Mouse (Mus musculus) C2C12 (cell line): ENCODE data around the gene Prss32. TPM values are rescaled to one million over a fixed set of nuclear protein-coding genes. Genes with fewer than 3 reads are reported as not detected.

Experiments used
- H3K27me3 ChIP-seq: one replicate; pipeline ENCODE4 v1.6.1; 2011; ENCODE audit not compliant: control insufficient read depth, insufficient read depth, insufficient read length
- H3K36me3 ChIP-seq: one replicate; pipeline ENCODE4 v1.6.1; 2011; ENCODE audit not compliant: control insufficient read depth, insufficient read depth
- H3K4me3 ChIP-seq: one replicate; pipeline ENCODE4 v1.5.1; 2011; ENCODE audit warnings: mild to moderate bottlenecking, control low read depth; ENCODE audit not compliant: poor library complexity, insufficient read depth, severe bottlenecking
- H3K79me2 ChIP-seq: one replicate; pipeline ENCODE4 v1.6.1; 2011; ENCODE audit not compliant: control insufficient read depth, insufficient read depth
- H3K79me3 ChIP-seq: one replicate; pipeline ENCODE4 v1.6.1; 2011; ENCODE audit warnings: low read depth, control low read depth
- H3ac ChIP-seq: one replicate; pipeline ENCODE3; 2011; ENCODE audit warnings: low read depth; ENCODE audit not compliant: control insufficient read depth, insufficient read length
- CEBPB ChIP-seq: IDR thresholded peaks from one replicate; pipeline ENCODE4 v1.6.1; 2011; ENCODE audit warnings: low read depth, mild to moderate bottlenecking, control low read depth, moderate library complexity
- CTCF ChIP-seq: IDR thresholded peaks from one replicate; pipeline ENCODE4 v1.5.1; 2011; ENCODE audit not compliant: control insufficient read depth, insufficient read depth, insufficient read length
- FOSL1 ChIP-seq: IDR thresholded peaks from one replicate; pipeline ENCODE4 v1.8.0; 2011; ENCODE audit warnings: mild to moderate bottlenecking, low read length; ENCODE audit not compliant: poor library complexity, insufficient read depth, severe bottlenecking
- MAX ChIP-seq: IDR thresholded peaks from one replicate; pipeline ENCODE4 v1.6.1; 2011; ENCODE audit warnings: mild to moderate bottlenecking, control low read depth
- MYOD1 ChIP-seq: IDR thresholded peaks from one replicate; pipeline ENCODE4 v1.6.1; 2011; ENCODE audit warnings: low read depth; ENCODE audit not compliant: control insufficient read depth, insufficient read length
- MYOG ChIP-seq: IDR thresholded peaks from one replicate; pipeline ENCODE4 v1.6.1; 2011; ENCODE audit not compliant: control insufficient read depth, insufficient read length; ENCODE audit errors: extremely low read depth
- USF1 ChIP-seq: IDR thresholded peaks from one replicate; pipeline ENCODE4 v1.6.1; 2011; ENCODE audit warnings: low read depth, mild to moderate bottlenecking, control low read depth, moderate library complexity
- polyA plus RNA-seq: library from polyadenylated mRNA; unstranded; fragments of >200 nt; fragmentation: generic; extraction: Trizol; gene quantifications from one replicate; pipeline ENCODE4 v1.2.1, GENCODE M21; 2012; ENCODE audit warnings: missing spikeins

The Prss32 gene
- polyA plus RNA-seq, 1 experiment: 0.02 TPM

- TF ChIP-seq MYOD1: no peak
- no peak for TF ChIP-seq MAX
- TF ChIP-seq CTCF: no peak
- no peak for TF ChIP-seq FOSL1
- peaks cover 97% of the 10 kb centered on the region for H3K36me3 ChIP-seq
- H3K4me3 ChIP-seq: no peak overlapping the region
- peaks cover 97% of the 10 kb centered on the region for H3K79me2 ChIP-seq
- peaks cover 73% of the 10 kb centered on the region for H3K79me3 ChIP-seq
- H3ac ChIP-seq: no peak overlapping the region
- H3K27me3 ChIP-seq: no peaks in the 10 kb centered on the region
Measured at GRCm38 (mm10) chr17:23818579-23818978, 25.1 kb upstream of the Prss32 start.

- H3K79me2 ChIP-seq: peaks cover 91% of the 10 kb centered on the region
- no peak overlapping the region for H3ac ChIP-seq
Measured at GRCm38 (mm10) chr17:23819235-23819634, 24.4 kb upstream of the Prss32 start.

GRCm38 (mm10) chr17:23820731-23821130, 22.9 kb upstream of the Prss32 start:
- TF ChIP-seq CEBPB (no peak), MAX (no peak), MYOD1 (no peak), USF1 (no peak), FOSL1 (no peak), MYOG (no peak), CTCF (no peak)
- Histone ChIP-seq H3K36me3 (peaks cover 95% of the 10 kb centered on the region), H3K79me3 (peaks cover 52% of the 10 kb centered on the region), H3K4me3 (no peak overlapping the region), H3K27me3 (no peaks in the 10 kb centered on the region), H3ac (no peak overlapping the region), H3K79me2 (peaks cover 76% of the 10 kb centered on the region)

More at GRCm38 (mm10) chr17:23819235-23819634, 24.4 kb upstream of the Prss32 start:
- TF ChIP-seq MYOG (no peak), MYOD1 (no peak), MAX (no peak), CEBPB (no peak), CTCF (no peak), USF1 (no peak), FOSL1 (no peak)
- H3K79me3 ChIP-seq: peaks cover 66% of the 10 kb centered on the region
- peaks cover 97% of the 10 kb centered on the region for H3K36me3 ChIP-seq
- H3K27me3 ChIP-seq: no peaks in the 10 kb centered on the region
- no peak overlapping the region for H3K4me3 ChIP-seq

- H3K4me3 ChIP-seq: no peak overlapping the region
- TF ChIP-seq MYOD1: no peak
- TF ChIP-seq CTCF: no peak
- TF ChIP-seq MAX: no peak
- no peak overlapping the region for H3ac ChIP-seq
- peaks cover 74% of the 10 kb centered on the region for H3K79me2 ChIP-seq
- peaks cover 40% of the 10 kb centered on the region for H3K79me3 ChIP-seq
- peaks cover 94% of the 10 kb centered on the region for H3K36me3 ChIP-seq
- H3K27me3 ChIP-seq: no peaks in the 10 kb centered on the region
Measured at GRCm38 (mm10) chr17:23822094-23822493, 21.6 kb upstream of the Prss32 start.

- no peaks in the 10 kb centered on the region for H3K27me3 ChIP-seq
- no peak overlapping the region for H3ac ChIP-seq
- H3K36me3 ChIP-seq: peaks cover 89% of the 10 kb centered on the region
- peaks cover 41% of the 10 kb centered on the region for H3K79me3 ChIP-seq
- TF ChIP-seq CTCF (no peak), USF1 (no peak)
- peaks cover 74% of the 10 kb centered on the region for H3K79me2 ChIP-seq
- no peak overlapping the region for H3K4me3 ChIP-seq
Measured at GRCm38 (mm10) chr17:23823018-23823417, 20.6 kb upstream of the Prss32 start.

GRCm38 (mm10) chr17:23823614-23824013, 20.0 kb upstream of the Prss32 start:
- TF ChIP-seq MAX (no peak), MYOG (no peak), CTCF (no peak), FOSL1 (no peak), MYOD1 (no peak), CEBPB (no peak), USF1 (no peak)
- no peak overlapping the region for H3ac ChIP-seq

GRCm38 (mm10) chr17:23825591-23825990, 18.1 kb upstream of the Prss32 start:
- peaks cover 56% of the 10 kb centered on the region for H3K79me2 ChIP-seq
- H3K79me3 ChIP-seq: peaks cover 23% of the 10 kb centered on the region
- no peak overlapping the region for H3ac ChIP-seq
- H3K36me3 ChIP-seq: peaks cover 63% of the 10 kb centered on the region
- no peaks in the 10 kb centered on the region for H3K27me3 ChIP-seq
- H3K4me3 ChIP-seq: no peak overlapping the region
- TF ChIP-seq MYOD1 (no peak), FOSL1 (no peak), USF1 (no peak), CEBPB (no peak), CTCF (no peak), MYOG (no peak), MAX (no peak)

More at GRCm38 (mm10) chr17:23823614-23824013, 20.0 kb upstream of the Prss32 start:
- Histone ChIP-seq H3K27me3 (no peaks in the 10 kb centered on the region), H3K79me2 (peaks cover 74% of the 10 kb centered on the region), H3K4me3 (no peak overlapping the region), H3K79me3 (peaks cover 40% of the 10 kb centered on the region), H3K36me3 (peaks cover 83% of the 10 kb centered on the region)
